Mouse (Mus musculus) megakaryocyte-erythroid progenitor cell, adult 5-6 weeks (primary cell): ENCODE results near the gene Golgb1. TPM values are rescaled to one million over a fixed set of nuclear protein-coding genes. Genes with fewer than 3 reads are reported as not detected.

ENCODE experiments used
- ATAC-seq: replicated peaks from 2 replicates; pipeline ENCODE4 v1.8.0; 2016; ENCODE audit warnings: mild to moderate bottlenecking, inconsistent platforms; ENCODE audit not compliant: severe bottlenecking, poor library complexity, low FRiP score, low TSS enrichment
- total RNA-seq, 2 experiments: library from RNA; stranded (forward) in 1 of 2; stranded (reverse) in 1 of 2; fragments of 200-1000, 215-1000 nt in 1 of 2; fragments of >200 nt in 1 of 2; fragmentation: Nextera tagmentation in 1 of 2; gene quantifications; 2 replicates each; pipeline ENCODE4 v1.2.3; 2014 to 2017

Golgb1 gene
- total RNA-seq, 2 experiments from 2014 or later: 16.7 to 32.9 TPM

- ATAC-seq: peak; percentile 74
Observed at GRCm38 (mm10) chr16:36934841-36935620, 60.1 kb downstream of the Golgb1 start, which contains the start of gene Hcls1. Gene Hcls1 (plus strand): TSS chr16:36934983.

DNA sequence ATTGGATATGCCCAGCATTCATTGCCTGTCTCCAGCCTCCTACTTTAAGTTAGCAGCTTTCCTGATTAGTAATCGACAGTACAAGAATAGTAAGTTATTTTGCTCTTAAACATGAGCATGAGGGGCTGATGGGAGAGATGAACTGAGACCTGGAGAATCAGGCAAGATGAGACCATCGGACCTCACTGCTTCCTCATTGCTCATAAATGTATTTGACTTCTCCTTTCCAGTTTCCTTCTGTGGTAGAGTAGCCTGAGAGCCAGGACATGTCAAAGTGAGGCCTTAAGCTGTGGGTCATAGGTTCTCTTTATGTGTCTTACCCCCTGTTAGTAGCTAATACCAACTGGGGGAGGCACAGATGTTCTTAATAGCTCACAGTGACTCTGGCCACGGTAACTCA lies 60.9 kb downstream of the Golgb1 start:
- no peak for ATAC-seq

DNA sequence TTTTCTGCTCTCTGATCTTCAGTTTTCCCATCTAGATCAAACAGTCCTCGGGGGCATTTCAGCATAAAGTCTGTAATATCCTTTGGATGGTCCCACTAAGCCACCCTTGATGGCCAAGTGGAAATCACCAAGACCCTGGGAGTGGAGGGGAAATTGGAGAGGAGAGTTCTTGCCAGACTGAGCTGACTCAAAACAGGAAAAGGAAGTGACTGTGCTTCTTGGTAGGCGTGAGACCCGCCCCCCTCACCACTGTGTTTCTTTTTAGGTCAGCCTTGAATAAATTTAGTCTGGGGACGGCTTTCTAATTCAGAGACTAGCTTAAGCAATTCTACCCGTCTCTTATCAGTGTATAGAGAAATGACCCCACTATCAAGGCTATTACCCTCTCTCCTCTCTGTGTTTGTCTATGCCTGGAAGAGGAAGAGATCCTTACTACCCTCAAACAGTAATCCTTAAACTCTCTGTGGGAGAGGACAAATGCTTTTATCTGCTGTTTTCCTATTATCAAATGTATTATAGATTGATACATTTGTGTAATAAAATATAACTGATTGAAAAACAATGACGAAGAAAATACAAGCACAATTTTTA lies 66.3 kb downstream of the Golgb1 start:
- ATAC-seq: peak; percentile 35; the same call in 1 of the 2 replicates

- no peak for ATAC-seq
Observed at GRCm38 (mm10) chr16:36941895-36942294, 67.0 kb downstream of the Golgb1 start.

GRCm38 (mm10) chr16:36943591-36943990 lies 68.7 kb downstream of the Golgb1 start:
- ATAC-seq: no peak

DNA sequence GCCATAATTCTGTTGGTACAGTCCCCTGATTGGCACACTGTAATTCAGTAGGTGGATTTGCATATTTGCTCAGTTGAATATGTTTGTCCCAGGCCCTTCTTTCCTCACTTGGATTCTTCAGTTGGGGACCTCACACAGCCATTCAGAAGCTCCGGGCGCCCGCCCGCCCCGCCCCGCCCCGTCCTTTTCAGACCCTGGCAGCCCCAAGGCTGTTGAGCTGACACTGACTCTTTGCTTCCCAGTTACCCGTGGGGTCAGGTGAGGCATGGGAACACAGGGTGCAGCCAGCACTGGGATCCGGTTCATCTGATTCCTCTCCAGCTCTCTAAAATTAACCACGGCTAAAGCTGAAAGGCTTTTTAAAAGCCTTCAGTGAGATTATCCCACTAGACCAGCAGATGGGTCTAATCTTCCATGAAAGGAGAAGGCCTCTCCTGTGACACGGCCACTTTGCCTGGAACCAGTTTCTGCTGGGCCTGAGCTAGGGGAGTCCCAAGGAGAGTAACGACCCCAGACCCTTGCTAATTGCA lies 70.0 kb downstream of the Golgb1 start:
- no peak for ATAC-seq

DNA sequence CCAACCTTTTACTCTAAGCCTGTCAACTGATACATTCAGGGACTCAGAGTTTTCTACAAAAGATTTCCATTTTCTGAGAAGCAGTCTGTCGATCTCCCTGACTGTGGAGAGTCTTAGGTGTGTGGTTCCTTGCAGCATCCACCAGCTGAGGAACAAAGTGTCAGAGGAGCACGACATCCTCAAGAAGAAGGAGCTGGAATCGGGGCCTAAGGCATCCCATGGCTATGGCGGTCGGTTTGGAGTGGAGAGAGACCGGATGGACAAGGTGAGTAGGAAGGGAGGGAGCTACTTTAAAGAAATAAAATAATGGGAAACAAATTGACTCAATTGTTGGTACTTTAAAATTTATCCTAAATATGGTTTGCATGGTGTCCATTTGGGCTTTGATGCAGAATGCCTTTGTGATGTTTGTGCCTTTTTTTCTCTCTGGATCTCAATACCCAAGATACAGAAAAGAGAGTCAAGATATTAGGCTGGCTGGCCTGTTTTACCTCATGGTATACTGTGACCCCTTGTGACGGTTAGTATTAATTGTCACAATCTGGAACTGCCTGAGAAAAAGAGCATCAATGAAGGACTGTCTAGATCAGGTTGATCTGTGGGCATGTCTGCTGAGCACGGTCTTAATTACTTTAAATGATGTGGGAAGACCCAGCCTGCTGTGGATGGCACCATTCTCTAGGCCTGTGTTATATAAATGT lies 71.7 kb downstream of the Golgb1 start:
- ATAC-seq: no peak

GRCm38 (mm10) chr16:36947646-36948197 lies 72.8 kb downstream of the Golgb1 start:
- ATAC-seq: no peak

DNA sequence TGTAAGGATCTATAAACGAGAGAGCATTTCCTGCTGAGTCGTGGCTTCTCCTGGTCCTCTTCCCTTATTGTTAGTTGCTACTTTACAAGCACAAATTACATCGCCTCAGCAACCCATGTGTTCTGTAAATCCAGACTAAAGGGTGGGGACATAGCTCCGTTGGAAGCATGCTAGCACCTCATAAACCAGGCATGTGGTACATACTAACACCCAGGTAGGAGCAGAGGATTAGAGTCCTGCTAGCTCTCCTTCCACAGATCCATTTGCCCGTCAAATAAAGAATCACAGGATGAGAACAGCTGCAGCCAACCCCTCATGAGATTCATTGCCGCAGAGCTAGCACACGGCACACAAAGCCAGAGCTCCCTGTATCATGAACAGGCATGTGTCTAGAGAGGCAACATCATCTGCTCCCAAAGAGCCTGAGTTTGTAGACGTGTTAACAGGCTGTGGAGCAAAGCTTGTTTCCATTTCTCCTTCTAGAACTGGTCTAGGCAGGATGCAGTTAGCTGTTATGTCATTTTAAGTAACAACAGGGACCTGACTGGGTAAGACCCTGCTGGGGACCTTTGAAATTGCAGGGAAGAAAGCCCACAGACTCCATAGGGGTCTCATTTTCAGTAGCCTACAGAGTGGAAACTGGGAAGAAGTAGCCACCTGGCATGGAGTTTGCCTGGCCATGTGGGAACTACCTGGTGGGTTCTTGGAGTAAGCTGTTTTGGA lies 74.8 kb downstream of the Golgb1 start:
- ATAC-seq: no peak

DNA sequence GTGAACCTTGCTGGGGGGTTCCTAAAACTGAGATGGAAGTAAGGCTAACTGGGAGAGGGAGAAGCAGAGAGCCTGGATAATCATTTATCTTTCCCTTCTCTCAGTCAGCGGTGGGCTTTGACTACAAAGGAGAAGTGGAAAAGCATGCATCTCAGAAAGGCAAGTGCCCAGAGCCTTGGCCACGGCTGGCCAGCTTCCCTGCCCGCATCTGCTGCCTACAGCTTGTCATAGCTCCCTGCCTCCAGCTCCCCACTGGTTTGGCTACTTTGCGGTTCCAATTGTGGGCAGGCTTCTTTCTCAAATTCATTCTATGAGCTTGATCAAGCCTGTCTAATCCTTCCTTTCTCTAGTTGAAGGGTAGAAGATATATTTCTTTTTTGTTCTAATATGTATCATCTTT lies 76.1 kb downstream of the Golgb1 start:
- no peak for ATAC-seq

DNA sequence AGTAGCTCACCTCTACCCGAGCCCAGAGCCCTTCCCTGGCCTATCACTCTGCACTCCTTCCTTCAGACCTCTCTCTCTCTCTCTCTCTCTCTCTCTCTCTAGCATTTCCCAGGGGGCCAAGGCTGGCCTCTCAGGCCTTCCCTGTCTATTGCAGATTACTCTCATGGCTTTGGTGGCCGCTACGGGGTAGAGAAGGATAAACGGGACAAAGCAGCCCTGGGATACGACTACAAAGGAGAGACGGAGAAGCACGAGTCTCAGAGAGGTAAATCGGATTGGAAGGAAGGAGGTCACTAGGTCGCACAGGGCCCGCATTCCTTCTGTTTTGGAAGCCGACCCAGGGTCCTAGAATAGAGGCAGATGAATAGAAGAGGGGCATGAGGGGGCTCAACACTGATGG lies 80.2 kb downstream of the Golgb1 start:
- ATAC-seq: no peak

DNA sequence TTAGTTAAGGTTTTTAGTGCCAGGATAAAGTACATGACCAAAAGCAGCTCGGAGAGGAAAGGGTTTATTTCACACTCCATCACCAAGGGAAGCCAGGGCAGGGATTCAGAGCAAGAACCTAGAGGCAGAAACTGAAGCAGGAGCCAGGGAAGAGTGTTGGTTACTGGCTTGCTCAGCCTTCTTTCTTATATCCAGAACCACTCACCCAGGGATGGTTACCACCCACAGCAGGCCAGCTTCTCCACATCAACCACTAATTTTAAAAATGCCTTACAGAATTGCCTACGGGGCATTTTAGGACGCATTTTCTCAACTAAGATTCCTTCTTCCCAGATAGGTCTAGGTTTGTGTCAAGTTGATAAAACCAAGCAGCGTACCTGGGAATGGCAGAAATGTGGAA lies 88.5 kb downstream of the Golgb1 start:
- ATAC-seq: no peak

DNA sequence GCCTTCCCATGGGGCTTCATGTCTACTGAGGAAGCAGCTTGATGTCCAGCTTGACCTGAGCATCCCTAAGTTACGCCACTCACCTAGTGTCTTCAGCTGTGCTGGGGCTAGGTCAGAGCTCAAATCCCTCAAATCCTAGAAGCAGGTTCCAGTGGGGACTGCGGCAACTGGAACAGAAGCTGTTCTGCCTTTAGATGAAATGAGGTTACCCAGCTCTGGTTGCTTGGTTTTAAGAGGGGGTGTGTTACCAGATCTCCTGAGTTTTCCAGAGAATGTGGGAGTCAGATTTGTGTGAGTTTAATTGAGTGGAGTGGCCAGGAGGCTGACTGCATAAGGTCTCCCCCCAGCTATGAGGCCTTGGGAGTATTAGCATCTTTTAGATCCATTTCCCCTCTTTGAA lies 104.2 kb downstream of the Golgb1 start:
- no peak for ATAC-seq

Other genes with a start within 250 kb of the Golgb1 start
- gene Cd86, start 209.1 kb upstream of the Golgb1 start, total RNA-seq (2014; fragmentation: Nextera tagmentation): not detected in 2 replicates
- gene Cd86, start 209.1 kb upstream of the Golgb1 start, total RNA-seq (2017): not detected in 2 replicates
- 1.1 TPM in 1 of 2 replicates, not detected in the other for gene Ildr1, start 181.2 kb upstream of the Golgb1 start, total RNA-seq (2014; fragmentation: Nextera tagmentation)
- gene Ildr1, start 181.2 kb upstream of the Golgb1 start, total RNA-seq (2017): not detected in 2 replicates
- 18.1 and 27.1 TPM in 2 replicates for gene Slc15a2, start 90.2 kb upstream of the Golgb1 start, total RNA-seq (2014; fragmentation: Nextera tagmentation)
- 13.7 and 28.6 TPM in 2 replicates for gene Slc15a2, start 90.2 kb upstream of the Golgb1 start, total RNA-seq (2017)
- gene Iqcb1, start 46.8 kb upstream of the Golgb1 start, total RNA-seq (2014; fragmentation: Nextera tagmentation): 4.6 and 19.2 TPM in 2 replicates
- gene Iqcb1, start 46.8 kb upstream of the Golgb1 start, total RNA-seq (2017): 14.6 and 25.7 TPM in 2 replicates
- 0.17 TPM in 1 of 2 replicates, not detected in the other for gene Eaf2, start 137 bp upstream of the Golgb1 start, total RNA-seq (2014; fragmentation: Nextera tagmentation)
- gene Eaf2, start 137 bp upstream of the Golgb1 start, total RNA-seq (2017): 4.3 TPM in 1 of 2 replicates, not detected in the other
- gene Hcls1, start 59.8 kb downstream of the Golgb1 start, total RNA-seq (2014; fragmentation: Nextera tagmentation): 31.7 and 39.9 TPM in 2 replicates
- gene Hcls1, start 59.8 kb downstream of the Golgb1 start, total RNA-seq (2017): 66.9 and 104 TPM in 2 replicates
- 0.66 TPM in 1 of 2 replicates, not detected in the other for gene Fbxo40, start 115.3 kb downstream of the Golgb1 start, total RNA-seq (2014; fragmentation: Nextera tagmentation)
- gene Fbxo40, start 115.3 kb downstream of the Golgb1 start, total RNA-seq (2017): 1.1 and 1.6 TPM in 2 replicates
- 46.2 and 56.2 TPM in 2 replicates for gene Polq, start 136.6 kb downstream of the Golgb1 start, total RNA-seq (2014; fragmentation: Nextera tagmentation)
- 22.7 and 36.1 TPM in 2 replicates for gene Polq, start 136.6 kb downstream of the Golgb1 start, total RNA-seq (2017)